Mouse (Mus musculus) heart, postnatal 0 days (tissue): ENCODE data around the gene Cyth3. TPM values are rescaled to one million over a fixed set of nuclear protein-coding genes. Genes with fewer than 3 reads are reported as not detected.
A peak's percentile ranks its signal among the peaks of the same experiment; 100 is the strongest.

Experiments
- ATAC-seq: fragments of 200-750 bp; cut with Nextera tagmentation; 2 replicates; pipeline ENCODE4 v1.8.0; 2017; ENCODE audit warnings: low read depth, moderate number of reproducible peaks, moderate library complexity; ENCODE audit not compliant: insufficient read depth
- DNase-seq: peaks from one replicate; pipeline ENCODE4 v3.0.0-alpha.2; 2016; ENCODE audit warnings: low spot score
- H3K27ac ChIP-seq: fragments of 300-500 bp; sonication (generic); 2 replicates; pipeline ENCODE4 v1.5.1; 2014; ENCODE audit warnings: low read depth, mild to moderate bottlenecking
- H3K27me3 ChIP-seq: fragments of 300-500 bp; sonication (generic); 2 replicates; pipeline ENCODE4 v1.6.1; 2014; ENCODE audit warnings: low read length, mixed read lengths; ENCODE audit not compliant: control insufficient read depth, insufficient read depth
- H3K36me3 ChIP-seq: fragments of 300-500 bp; sonication (generic); replicated peaks from 2 replicates; pipeline ENCODE4 v1.6.1; 2014; ENCODE audit warnings: low read length, mixed read lengths; ENCODE audit not compliant: control insufficient read depth, insufficient read depth
- H3K4me1 ChIP-seq: fragments of 300-500 bp; sonication (generic); 2 replicates; pipeline ENCODE4 v1.6.1; 2014; ENCODE audit warnings: antibody characterized with exemption; ENCODE audit not compliant: control insufficient read depth, insufficient read depth
- H3K4me2 ChIP-seq: fragments of 300-500 bp; sonication (generic); 2 replicates; pipeline ENCODE4 v1.6.1; 2014; ENCODE audit warnings: low read depth, mild to moderate bottlenecking, low read length, moderate library complexity
- H3K4me3 ChIP-seq: fragments of 300-500 bp; sonication (generic); 2 replicates; pipeline ENCODE4 v1.5.1; 2014; ENCODE audit warnings: low read depth, low read length
- H3K9ac ChIP-seq: fragments of 300-500 bp; sonication (generic); replicated peaks from 2 replicates; pipeline ENCODE4 v1.6.1; 2014; ENCODE audit warnings: low read depth, low read length, mixed read lengths
- H3K9me3 ChIP-seq: fragments of 300-500 bp; sonication (generic); replicated peaks from 2 replicates; pipeline ENCODE4 v1.6.1; 2016; ENCODE audit warnings: low read length; ENCODE audit not compliant: control insufficient read depth
- CTCF ChIP-seq: IDR thresholded peaks from 2 replicates; pipeline ENCODE4 v1.5.1; 2016; ENCODE audit warnings: antibody characterized with exemption, control low read depth, low read depth
- EP300 ChIP-seq: IDR thresholded peaks from 2 replicates; pipeline ENCODE4 v1.6.1; 2016; ENCODE audit warnings: antibody characterized with exemption, low read depth
- WGBS: fragments of 180-500 bp; shearing (Covaris S2); extraction: QIAGEN DNeasy Blood & Tissue Kit; methylation state at CpG from one replicate; pipeline ENCODE4 v1.1.7; 2014; 5-methylcytosine and 5-hydroxymethylcytosine counted together
- polyA plus RNA-seq: library from polyadenylated mRNA; unstranded; fragments of >200 nt; fragmentation: Nextera tagmentation; extraction: Ambion mirVana; gene quantifications from 2 replicates; pipeline ENCODE4 v1.2.1, GENCODE M21; 2015
- total RNA-seq: library from RNA; depleted of rRNA; stranded (reverse); fragments of >200 nt; gene quantifications from 2 replicates; pipeline ENCODE4 v1.2.3, GENCODE M21; 2014; ENCODE audit warnings: low replicate concordance

Cyth3 gene
- total and polyA plus RNA-seq, 2 experiments from 2014 or later: 45.2 to 84.1 TPM

- Histone ChIP-seq H3K4me1 (peaks cover 48% of the 10 kb centered on the region), H3K27ac (peak overlapping the region; percentile 85), H3K9me3 (no peaks in the 10 kb centered on the region), H3K36me3 (no peaks in the 10 kb centered on the region), H3K9ac (peak overlapping the region; percentile 96), H3K4me2 (peak overlapping the region; percentile 90), H3K4me3 (peak overlapping the region; percentile 84), H3K27me3 (no peaks in the 10 kb centered on the region)
- under 1% methylated on average over 46 of the region's 48 CpGs for WGBS
- ATAC-seq (peak; percentile 42), DNase-seq (no peak)
- TF ChIP-seq CTCF (no peak), EP300 (no peak)
Observed at GRCm38 (mm10) chr5:143622623-143623150, 440 bp downstream of the Cyth3 start.

GRCm38 (mm10) chr5:143623356-143624295, 1.4 kb downstream of the Cyth3 start:
- Histone ChIP-seq H3K27me3 (no peaks in the 10 kb centered on the region), H3K9me3 (no peaks in the 10 kb centered on the region), H3K9ac (peak overlapping the region; percentile 96), H3K4me3 (peak overlapping the region; percentile 84), H3K4me2 (peak overlapping the region; percentile 90), H3K27ac (peak overlapping the region; percentile 85), H3K4me1 (peaks cover 41% of the 10 kb centered on the region), H3K36me3 (no peaks in the 10 kb centered on the region)
- DNase-seq (no peak), ATAC-seq (no peak)
- TF ChIP-seq CTCF (no peak), EP300 (no peak)
- WGBS: 32% methylated on average over 19 of the region's 19 CpGs

GRCm38 (mm10) chr5:143624449-143624848, 2.2 kb downstream of the Cyth3 start:
- peak overlapping the region; percentile 30; the same call in 1 of the 2 replicates for H3K27ac ChIP-seq
- H3K4me2 ChIP-seq: peak overlapping the region; percentile 90
- H3K4me3 ChIP-seq: peak overlapping the region; percentile 84
- ATAC-seq (no peak), DNase-seq (no peak)
- H3K27me3 ChIP-seq: no peaks in the 10 kb centered on the region
- H3K36me3 ChIP-seq: no peaks in the 10 kb centered on the region
- H3K9ac ChIP-seq: peak overlapping the region; percentile 96
- H3K9me3 ChIP-seq: no peaks in the 10 kb centered on the region
- peaks cover 37% of the 10 kb centered on the region for H3K4me1 ChIP-seq
- TF ChIP-seq EP300 (no peak), CTCF (no peak)
- 75% methylated on average over 3 of the region's 3 CpGs for WGBS

GRCm38 (mm10) chr5:143625497-143625896, 3.2 kb downstream of the Cyth3 start:
- H3K9me3 ChIP-seq: no peaks in the 10 kb centered on the region
- peaks cover 37% of the 10 kb centered on the region for H3K4me1 ChIP-seq
- H3K27me3 ChIP-seq: no peaks in the 10 kb centered on the region
- H3K4me2 ChIP-seq: peak overlapping the region; percentile 50
- peak overlapping the region; percentile 56 for H3K9ac ChIP-seq
- 41% methylated on average over 12 of the region's 12 CpGs for WGBS
- ATAC-seq (peak; percentile 34; the same call in 1 of the 2 replicates), DNase-seq (peak; percentile 53)
- peak overlapping the region; percentile 22 for H3K4me3 ChIP-seq
- 0 out of 2 replicates have a peak, but pooled peaks cover 4% of the 10 kb centered on the region for H3K36me3 ChIP-seq
- peak overlapping the region; percentile 86 for H3K27ac ChIP-seq
- TF ChIP-seq EP300 (no peak), CTCF (no peak)

- no peak for TF ChIP-seq EP300
- no peak for TF ChIP-seq CTCF
- Histone ChIP-seq H3K27me3 (no peaks in the 10 kb centered on the region), H3K4me1 (peaks cover 37% of the 10 kb centered on the region), H3K36me3 (0 out of 2 replicates have a peak, but pooled peaks cover 4% of the 10 kb centered on the region), H3K9ac (peak overlapping the region; percentile 56), H3K9me3 (no peaks in the 10 kb centered on the region), H3K4me2 (peak overlapping the region; percentile 50), H3K4me3 (peak overlapping the region; percentile 22), H3K27ac (peak overlapping the region; percentile 86)
- DNase-seq: no peak
- no peak for ATAC-seq
- 42% methylated on average over 11 of the region's 11 CpGs for WGBS
Observed at GRCm38 (mm10) chr5:143625940-143626588, 3.8 kb downstream of the Cyth3 start.
